Mouse (Mus musculus) heart, postnatal 10 days (tissue): ENCODE measurements around the gene Pik3cb. TPM values are rescaled to one million over a fixed set of nuclear protein-coding genes. Genes with fewer than 3 reads are reported as not detected.

Experiments used
- DNase-seq, 2 experiments: peaks; one replicate each; pipeline ENCODE4 v3.0.0; 2021
- intact Hi-C: fragments of 180-260 bp; cut with DNase I; formaldehyde crosslinking; loops from one replicate; pipeline ENCODE4 v1.15.1; 2025
- total RNA-seq, 2 experiments: library from RNA; stranded (reverse); gene quantifications; 2 replicates each; pipeline ENCODE4 v1.2.3; 2021

The Pik3cb gene
- total RNA-seq, 2 experiments from 2014 or later: 11.3 to 12.1 TPM

GRCm38 (mm10) chr9:99016759-99017158 is 123.7 kb downstream of the Pik3cb start:
- intact Hi-C loops: no loop called here
- DNase-seq: no peak

GRCm38 (mm10) chr9:99016301-99016700 is 124.1 kb downstream of the Pik3cb start:
- intact Hi-C loops: no loop called here
- DNase-seq: no peak

GRCm38 (mm10) chr9:99009898-99010199 is 130.6 kb downstream of the Pik3cb start:
- intact Hi-C loops: no loop called here
- no peak for DNase-seq

GRCm38 (mm10) chr9:99009069-99009897 is 131.1 kb downstream of the Pik3cb start:
- peak; percentile 9 to 31 for DNase-seq
- intact Hi-C loops: no loop called here

- intact Hi-C loops: no loop called here
- DNase-seq: no peak
Measured at GRCm38 (mm10) chr9:99001326-99001725, 139.1 kb downstream of the Pik3cb start.

GRCm38 (mm10) chr9:98999881-99000339 is 140.5 kb downstream of the Pik3cb start:
- DNase-seq: no peak
- intact Hi-C loops: no loop called here

- DNase-seq: no peak
- intact Hi-C loops: no loop called here
Measured at GRCm38 (mm10) chr9:98994103-98994502, 146.3 kb downstream of the Pik3cb start.

- intact Hi-C loops: no loop called here
- DNase-seq: no peak
Measured at GRCm38 (mm10) chr9:98987131-98987530, 153.3 kb downstream of the Pik3cb start.

Other genes starting within 250 kb of the Pik3cb start
- not detected for gene 7420426K07Rik, start 237.5 kb downstream of the Pik3cb start, total RNA-seq
- not detected for gene Foxl2, start 185.3 kb downstream of the Pik3cb start, total RNA-seq
- 1 to 10 TPM; 8.7 to 8.9 TPM for gene Faim, start 154.2 kb downstream of the Pik3cb start, total RNA-seq
- not detected for gene Gm1123, start 104.9 kb downstream of the Pik3cb start, total RNA-seq
- gene Faiml, start 96.6 kb upstream of the Pik3cb start, total RNA-seq: not detected
- gene Cep70, start 102.7 kb upstream of the Pik3cb start, total RNA-seq: 1 to 10 TPM; 7.1 to 8.5 TPM
- under 1 TPM; 0.31 to 0.79 TPM for gene Esyt3, start 217.9 kb upstream of the Pik3cb start, total RNA-seq